Mouse (Mus musculus): ENCODE measurements around the gene Snrnp48.

DNA sequence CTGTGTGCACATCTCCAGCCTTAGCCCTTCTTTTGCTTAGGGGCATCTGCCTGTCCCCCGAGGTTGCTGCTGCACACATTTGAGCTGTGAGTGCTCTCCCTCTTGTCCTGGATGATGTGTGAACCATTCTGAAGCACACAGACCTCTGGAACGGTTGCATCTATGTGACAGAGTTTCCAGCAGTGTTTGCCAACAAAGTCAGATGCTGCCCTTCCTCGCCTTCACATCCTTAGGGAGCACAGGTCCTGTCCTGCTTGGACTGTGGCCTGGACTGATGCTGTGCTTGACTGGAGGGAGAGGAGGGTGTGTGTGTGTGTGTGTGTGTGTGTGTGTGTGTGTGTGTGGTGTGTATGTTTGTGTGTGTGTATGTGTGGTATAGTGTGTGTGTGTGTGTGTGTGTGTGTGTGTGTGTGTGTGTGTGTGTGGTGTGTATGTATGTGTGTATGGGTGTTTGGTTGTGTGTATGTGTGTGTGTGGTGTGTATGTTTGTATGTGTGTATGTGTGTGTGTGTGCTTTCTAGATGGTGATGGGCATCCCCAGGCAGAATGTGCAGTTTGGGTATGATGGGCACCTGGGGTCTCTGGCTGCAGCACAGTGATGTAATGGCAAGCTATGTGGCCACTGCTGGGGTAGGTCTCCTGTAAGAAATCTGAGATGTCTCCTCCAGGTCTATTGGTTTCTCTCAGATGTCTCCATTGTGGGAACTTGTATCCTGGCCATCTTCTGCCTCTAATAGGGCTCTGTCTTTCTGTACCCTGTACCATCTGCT, 28.3 kb downstream of the Snrnp48 start:
- no peak for TF ChIP-seq CTCF (IDR thresholded peaks at IDR 0.05; ENCODE audit: low read depth, low read length)
- TF ChIP-seq POLR2A (IDR thresholded peaks at IDR 0.05; ENCODE audit: extremely low read depth, insufficient read depth, low read length), result no peak
